Mouse (Mus musculus): ENCODE measurements at regions not wholly inside any gene's neighbourhood (a gene's known extent, or its start where the extent isn't known, plus 50 kb on each side); places are given as distances from the start of the nearest gene placed in this dataset.
A peak's percentile ranks its signal among the peaks of the same experiment; 100 is the strongest.

GRCm38 (mm10) chr3:83689068-83689976 lies 76.8 kb upstream of the Sfrp2 start:
- no peak for DNase-seq (ENCODE audit: low spot score in 2 of 2)

- no peak for DNase-seq (ENCODE audit: low spot score in 2 of 2)
These were observed 71.6 kb upstream of the Sfrp2 start for GRCm38 (mm10) chr3:83694505-83694904.

- peak in 1 of 2 experiments; percentile 5 for DNase-seq (ENCODE audit: low spot score in 2 of 2)
These were observed 66.4 kb upstream of the Sfrp2 start for GRCm38 (mm10) chr3:83699751-83700150.

GRCm38 (mm10) chr3:83701075-83701474 lies 65.0 kb upstream of the Sfrp2 start:
- DNase-seq (ENCODE audit: low spot score in 2 of 2): no peak

GRCm38 (mm10) chr3:83704559-83704958 lies 61.6 kb upstream of the Sfrp2 start:
- peak in 1 of 2 experiments; percentile 7 for DNase-seq (ENCODE audit: low spot score in 2 of 2)

- no peak for DNase-seq (ENCODE audit: low spot score in 2 of 2)
These were observed 60.9 kb upstream of the Sfrp2 start for GRCm38 (mm10) chr3:83705253-83705652.

GRCm38 (mm10) chr3:83706531-83707243 lies 59.4 kb upstream of the Sfrp2 start:
- DNase-seq (ENCODE audit: low spot score in 2 of 2): no peak

GRCm38 (mm10) chr3:83707278-83707677 lies 58.8 kb upstream of the Sfrp2 start:
- no peak for DNase-seq (ENCODE audit: low spot score in 2 of 2)

- no peak for DNase-seq (ENCODE audit: low spot score in 2 of 2)
These were observed 57.1 kb upstream of the Sfrp2 start for GRCm38 (mm10) chr3:83708973-83709372.

GRCm38 (mm10) chr3:83709531-83709930 lies 56.6 kb upstream of the Sfrp2 start:
- no peak for DNase-seq (ENCODE audit: low spot score in 2 of 2)

- DNase-seq (ENCODE audit: low spot score in 2 of 2): no peak
These were observed 55.1 kb upstream of the Sfrp2 start for GRCm38 (mm10) chr3:83710995-83711541.

- DNase-seq (ENCODE audit: low spot score in 2 of 2): no peak
These were observed 53.8 kb upstream of the Sfrp2 start for GRCm38 (mm10) chr3:83712355-83712754.

GRCm38 (mm10) chr3:83714572-83714971 lies 51.5 kb upstream of the Sfrp2 start:
- no peak for DNase-seq (ENCODE audit: low spot score in 2 of 2)
